Mouse (Mus musculus): ENCODE measurements around the gene Grhl1.

DNA sequence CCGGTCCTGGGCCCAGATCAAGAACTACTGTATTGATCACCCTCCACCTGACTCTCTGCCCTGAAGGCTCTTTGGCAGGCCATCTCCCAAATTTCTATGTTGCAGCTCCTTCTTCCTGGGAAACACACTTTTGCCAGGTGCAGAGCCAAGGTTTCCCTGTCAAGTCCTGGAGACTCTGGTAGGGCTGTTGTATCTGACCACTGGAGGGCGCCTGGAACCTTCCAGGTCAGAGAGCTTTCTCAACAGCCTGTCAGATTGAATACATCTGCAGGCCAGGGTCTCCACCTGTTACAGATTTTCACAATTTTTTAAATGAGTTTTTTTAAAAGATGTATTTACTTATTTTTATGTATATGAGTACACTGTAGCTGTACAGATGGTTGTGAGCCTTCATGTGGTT, 31.2 kb downstream of the Grhl1 start:
- TF ChIP-seq CTCF (IDR thresholded peaks at IDR 0.05; ENCODE audit: low read depth) (peak; percentile 88), EP300 (IDR thresholded peaks at IDR 0.05; ENCODE audit: low read depth) (no peak)
